Mouse (Mus musculus) limb, embryonic 11.5 days (tissue): ENCODE measurements around the gene 9030612E09Rik. TPM values are rescaled to one million over a fixed set of nuclear protein-coding genes. Genes with fewer than 3 reads are reported as not detected.

Source experiments
- ATAC-seq: fragments of 200-750 bp; cut with Nextera tagmentation; 2 replicates; pipeline ENCODE4 v1.8.0; 2017; ENCODE audit warnings: low read depth; ENCODE audit not compliant: insufficient number of reproducible peaks, low FRiP score, low TSS enrichment
- DNase-seq: peaks from one replicate; pipeline ENCODE4 v3.0.0-alpha.2; 2015; ENCODE audit warnings: low spot score
- H3K27ac ChIP-seq: fragments of 300-500 bp; sonication (generic); replicated peaks from 2 replicates; pipeline ENCODE4 v1.5.1; 2014; ENCODE audit warnings: low read depth, mild to moderate bottlenecking, low read length
- H3K27me3 ChIP-seq: fragments of 300-500 bp; sonication (generic); 2 replicates; pipeline ENCODE4 v1.6.1; 2014; ENCODE audit warnings: mild to moderate bottlenecking, low read length, mixed read lengths; ENCODE audit not compliant: control insufficient read depth, insufficient read depth
- H3K36me3 ChIP-seq: fragments of 300-500 bp; sonication (generic); 2 replicates; pipeline ENCODE4 v1.6.1; 2014; ENCODE audit warnings: mild to moderate bottlenecking, low read length, moderate library complexity, mixed read lengths; ENCODE audit not compliant: control insufficient read depth, insufficient read depth
- H3K4me1 ChIP-seq: fragments of 300-500 bp; sonication (generic); 2 replicates; pipeline ENCODE4 v1.6.1; 2014; ENCODE audit warnings: low read length, mixed read lengths; ENCODE audit not compliant: control insufficient read depth, insufficient read depth
- H3K4me2 ChIP-seq: fragments of 300-500 bp; sonication (generic); 2 replicates; pipeline ENCODE4 v1.6.1; 2014; ENCODE audit warnings: low read depth, mild to moderate bottlenecking, moderate library complexity; ENCODE audit not compliant: severe bottlenecking
- H3K4me3 ChIP-seq: fragments of 300-500 bp; sonication (generic); 2 replicates; pipeline ENCODE4 v1.5.1; 2014; ENCODE audit warnings: low read depth, low read length
- H3K9ac ChIP-seq: fragments of 300-500 bp; sonication (generic); 2 replicates; pipeline ENCODE4 v1.6.1; 2014; ENCODE audit warnings: mild to moderate bottlenecking, low read length
- H3K9me3 ChIP-seq: fragments of 300-500 bp; sonication (generic); 2 replicates; pipeline ENCODE4 v1.6.1; 2016; ENCODE audit warnings: low read length; ENCODE audit not compliant: control insufficient read depth
- WGBS: fragments of 180-500 bp; shearing (Covaris S2); extraction: QIAGEN DNeasy Blood & Tissue Kit; methylation state at CpG from one replicate; pipeline ENCODE4 v1.1.7; 2014; 5-methylcytosine and 5-hydroxymethylcytosine counted together
- polyA plus RNA-seq: library from polyadenylated mRNA; unstranded; fragments of >200 nt; fragmentation: Nextera tagmentation; extraction: Ambion mirVana; gene quantifications from 2 replicates; pipeline ENCODE4 v1.2.1, GENCODE M21; 2014

The 9030612E09Rik gene
- polyA plus RNA-seq, 1 experiment from 2014 or later = 1.4 TPM

- DNase-seq (no peak), ATAC-seq (no peak)
- Histone ChIP-seq H3K4me2 (peak overlapping the region; percentile 57), H3K9ac (peak overlapping the region; percentile 92), H3K27me3 (no peaks in the 10 kb centered on the region), H3K4me3 (peak overlapping the region; percentile 91), H3K4me1 (peaks cover 3% of the 10 kb centered on the region; the same call in 1 of the 2 replicates), H3K9me3 (no peaks in the 10 kb centered on the region), H3K27ac (no peak overlapping the region; the same call in 1 of the 2 replicates), H3K36me3 (no peaks in the 10 kb centered on the region)
- whole genome bisulfite sequencing = 24% methylated on average over 7 of the region's 7 CpGs
These were observed 46.0 kb downstream of the 9030612E09Rik start for GRCm38 (mm10) chr10:43220479-43220878.

- WGBS = 0% methylated on average over 49 of the region's 50 CpGs
- no peaks in the 10 kb centered on the region for H3K36me3 ChIP-seq
- H3K27me3 ChIP-seq = no peaks in the 10 kb centered on the region
- H3K27ac ChIP-seq = peak within 1 kb of the TSS; percentile 82
- H3K9me3 ChIP-seq = no peaks in the 10 kb centered on the region
- peak within 1 kb of the TSS; percentile 84 for H3K4me2 ChIP-seq
- H3K4me3 ChIP-seq = peak within 1 kb of the TSS; percentile 91
- DNase-seq = peak; percentile 94
- ATAC-seq = peak; percentile 98
- peaks cover 3% of the 10 kb centered on the region; the same call in 1 of the 2 replicates for H3K4me1 ChIP-seq
- peak within 1 kb of the TSS; percentile 92 for H3K9ac ChIP-seq
These were observed 46.6 kb downstream of the 9030612E09Rik start, which contains the start of gene Pdss2 for GRCm38 (mm10) chr10:43220910-43221625. Gene Pdss2, plus strand, starts transcription at chr10:43221486.

GRCm38 (mm10) chr10:43221659-43222058 lies 47.2 kb downstream of the 9030612E09Rik start:
- peak overlapping the region; percentile 91 for H3K4me3 ChIP-seq
- peak overlapping the region; percentile 84 for H3K4me2 ChIP-seq
- H3K27ac ChIP-seq = peak overlapping the region; percentile 75
- DNase-seq = no peak
- H3K9ac ChIP-seq = peak overlapping the region; percentile 78
- H3K4me1 ChIP-seq = peaks cover 3% of the 10 kb centered on the region; the same call in 1 of the 2 replicates
- no peaks in the 10 kb centered on the region for H3K9me3 ChIP-seq
- no peaks in the 10 kb centered on the region for H3K36me3 ChIP-seq
- H3K27me3 ChIP-seq = no peaks in the 10 kb centered on the region
- ATAC-seq = peak; percentile 36; the same call in 1 of the 2 replicates
- WGBS = under 1% methylated on average over 25 of the region's 25 CpGs

GRCm38 (mm10) chr10:43223391-43223790 lies 48.9 kb downstream of the 9030612E09Rik start:
- WGBS = 85% methylated on average over 2 of the region's 2 CpGs
- Histone ChIP-seq H3K27ac (no peak overlapping the region), H3K4me2 (no peak overlapping the region), H3K4me3 (no peak overlapping the region), H3K4me1 (peaks cover 3% of the 10 kb centered on the region; the same call in 1 of the 2 replicates), H3K9ac (no peak overlapping the region), H3K36me3 (no peaks in the 10 kb centered on the region), H3K27me3 (no peaks in the 10 kb centered on the region), H3K9me3 (no peaks in the 10 kb centered on the region)
- DNase-seq = no peak
- no peak for ATAC-seq

Other genes starting within 250 kb of the 9030612E09Rik start
- gene Sobp, start 174 bp upstream of the 9030612E09Rik start, polyA plus RNA-seq = 3.2 and 3.9 TPM in 2 replicates
- gene Pdss2, start 46.8 kb downstream of the 9030612E09Rik start, polyA plus RNA-seq = 12.5 and 13.4 TPM in 2 replicates